Mouse (Mus musculus): Measurements from ENCODE around the gene Brpf3. TPM values are rescaled to one million over a fixed set of nuclear protein-coding genes. Genes with fewer than 3 reads are reported as not detected.
A peak's percentile ranks its signal among the peaks of the same experiment; 100 is the strongest.

The Brpf3 gene
- total and polyA plus RNA-seq, 2 experiments from 2014 or later, result 4.9 to 21.5 TPM

- Histone ChIP-seq H3K4me2 (ENCODE audit: low read depth, low read length, poor library complexity, severe bottlenecking) (no peak overlapping the region), H3K27ac (ENCODE audit: low read depth, low read length) (no peak overlapping the region), H3K9me3 (ENCODE audit: low read length) (no peaks in the 10 kb centered on the region), H3K9ac (replicated peaks; ENCODE audit: low read length, poor library complexity, severe bottlenecking) (no peak overlapping the region), H3K4me3 (ENCODE audit: low read depth, low read length) (no peak overlapping the region), H3K36me3 (ENCODE audit: insufficient read depth, low read length) (no peaks in the 10 kb centered on the region), H3K27me3 (ENCODE audit: insufficient read depth, low read length) (peaks cover 10% of the 10 kb centered on the region), H3K4me1 (ENCODE audit: insufficient read depth, low read length) (no peaks in the 10 kb centered on the region; the same call in 1 of the 2 replicates)
- TF ChIP-seq CTCF (IDR thresholded peaks at IDR 0.05), result no peak
- ATAC-seq (ENCODE audit: low FRiP score) (no peak), DNase-seq (ENCODE audit: low spot score) (no peak)
- 85% methylated on average over 4 of the region's 4 CpGs for WGBS
These were observed 25.7 kb upstream of the Brpf3 start for GRCm38 (mm10) chr17:28775161-28775560.

GRCm38 (mm10) chr17:28776817-28777216, 24.1 kb upstream of the Brpf3 start:
- H3K4me3 ChIP-seq (ENCODE audit: low read depth, low read length), result no peak overlapping the region
- peak; percentile 44 for TF ChIP-seq CTCF (IDR thresholded peaks at IDR 0.05)
- 84% methylated on average over 3 of the region's 3 CpGs for WGBS
- H3K4me1 ChIP-seq (ENCODE audit: insufficient read depth, low read length), result no peaks in the 10 kb centered on the region
- DNase-seq (ENCODE audit: low spot score) (peak; percentile 9), ATAC-seq (ENCODE audit: low FRiP score) (no peak)
- no peaks in the 10 kb centered on the region for H3K36me3 ChIP-seq (ENCODE audit: insufficient read depth, low read length)
- no peaks in the 10 kb centered on the region for H3K27me3 ChIP-seq (ENCODE audit: insufficient read depth, low read length)
- H3K4me2 ChIP-seq (ENCODE audit: low read depth, low read length, poor library complexity, severe bottlenecking), result no peak overlapping the region
- no peaks in the 10 kb centered on the region for H3K9me3 ChIP-seq (ENCODE audit: low read length)
- H3K27ac ChIP-seq (ENCODE audit: low read depth, low read length), result no peak overlapping the region
- no peak overlapping the region for H3K9ac ChIP-seq (replicated peaks; ENCODE audit: low read length, poor library complexity, severe bottlenecking)

- Histone ChIP-seq H3K27me3 (ENCODE audit: insufficient read depth, low read length) (no peaks in the 10 kb centered on the region), H3K9ac (replicated peaks; ENCODE audit: low read length, poor library complexity, severe bottlenecking) (no peak overlapping the region), H3K36me3 (ENCODE audit: insufficient read depth, low read length) (no peaks in the 10 kb centered on the region), H3K4me1 (ENCODE audit: insufficient read depth, low read length) (no peaks in the 10 kb centered on the region), H3K27ac (ENCODE audit: low read depth, low read length) (no peak overlapping the region), H3K9me3 (ENCODE audit: low read length) (no peaks in the 10 kb centered on the region), H3K4me2 (ENCODE audit: low read depth, low read length, poor library complexity, severe bottlenecking) (no peak overlapping the region), H3K4me3 (ENCODE audit: low read depth, low read length) (no peak overlapping the region)
- no peak for ATAC-seq (ENCODE audit: low FRiP score)
- peak; percentile 53 for DNase-seq (ENCODE audit: low spot score)
- 82% methylated on average over 16 of the region's 16 CpGs for WGBS
- TF ChIP-seq CTCF (IDR thresholded peaks at IDR 0.05), result no peak
These were observed 23.5 kb upstream of the Brpf3 start for GRCm38 (mm10) chr17:28777231-28778005.

GRCm38 (mm10) chr17:28779735-28780134, 21.2 kb upstream of the Brpf3 start:
- Histone ChIP-seq H3K9me3 (ENCODE audit: low read length) (no peaks in the 10 kb centered on the region), H3K4me3 (ENCODE audit: low read depth, low read length) (no peak overlapping the region), H3K4me2 (ENCODE audit: low read depth, low read length, poor library complexity, severe bottlenecking) (no peak overlapping the region), H3K9ac (replicated peaks; ENCODE audit: low read length, poor library complexity, severe bottlenecking) (no peak overlapping the region), H3K27me3 (ENCODE audit: insufficient read depth, low read length) (no peaks in the 10 kb centered on the region), H3K4me1 (ENCODE audit: insufficient read depth, low read length) (no peaks in the 10 kb centered on the region), H3K36me3 (ENCODE audit: insufficient read depth, low read length) (no peaks in the 10 kb centered on the region), H3K27ac (ENCODE audit: low read depth, low read length) (no peak overlapping the region)
- WGBS, result 90% methylated on average over 3 of the region's 3 CpGs
- ATAC-seq (ENCODE audit: low FRiP score) (no peak), DNase-seq (ENCODE audit: low spot score) (no peak)
- TF ChIP-seq CTCF (IDR thresholded peaks at IDR 0.05), result no peak

GRCm38 (mm10) chr17:28780836-28781235, 20.1 kb upstream of the Brpf3 start:
- Histone ChIP-seq H3K36me3 (ENCODE audit: insufficient read depth, low read length) (no peaks in the 10 kb centered on the region), H3K4me2 (ENCODE audit: low read depth, low read length, poor library complexity, severe bottlenecking) (no peak overlapping the region), H3K9me3 (ENCODE audit: low read length) (no peaks in the 10 kb centered on the region), H3K27me3 (ENCODE audit: insufficient read depth, low read length) (no peaks in the 10 kb centered on the region), H3K27ac (ENCODE audit: low read depth, low read length) (no peak overlapping the region), H3K9ac (replicated peaks; ENCODE audit: low read length, poor library complexity, severe bottlenecking) (no peak overlapping the region), H3K4me3 (ENCODE audit: low read depth, low read length) (no peak overlapping the region), H3K4me1 (ENCODE audit: insufficient read depth, low read length) (no peaks in the 10 kb centered on the region)
- TF ChIP-seq CTCF (IDR thresholded peaks at IDR 0.05), result no peak
- ATAC-seq (ENCODE audit: low FRiP score) (no peak), DNase-seq (ENCODE audit: low spot score) (no peak)
- WGBS, result 83% methylated on average over 3 of the region's 3 CpGs

GRCm38 (mm10) chr17:28781290-28782045, 19.4 kb upstream of the Brpf3 start:
- no peak overlapping the region for H3K4me2 ChIP-seq (ENCODE audit: low read depth, low read length, poor library complexity, severe bottlenecking)
- TF ChIP-seq CTCF (IDR thresholded peaks at IDR 0.05), result no peak
- WGBS, result 51% methylated on average over 9 of the region's 9 CpGs
- H3K9me3 ChIP-seq (ENCODE audit: low read length), result no peaks in the 10 kb centered on the region
- no peak overlapping the region for H3K9ac ChIP-seq (replicated peaks; ENCODE audit: low read length, poor library complexity, severe bottlenecking)
- no peak for DNase-seq (ENCODE audit: low spot score)
- no peaks in the 10 kb centered on the region for H3K27me3 ChIP-seq (ENCODE audit: insufficient read depth, low read length)
- no peak for ATAC-seq (ENCODE audit: low FRiP score)
- no peak overlapping the region for H3K4me3 ChIP-seq (ENCODE audit: low read depth, low read length)
- no peaks in the 10 kb centered on the region for H3K4me1 ChIP-seq (ENCODE audit: insufficient read depth, low read length)
- no peak overlapping the region for H3K27ac ChIP-seq (ENCODE audit: low read depth, low read length)
- no peaks in the 10 kb centered on the region for H3K36me3 ChIP-seq (ENCODE audit: insufficient read depth, low read length)

Measured in midbrain, postnatal 0 days (tissue).